Mouse (Mus musculus) Muller cell, postnatal 12 days (primary cell): ENCODE measurements around the gene Dcun1d4.
"Not testable (repeated sequence)": the region's sequence is repeated elsewhere in the genome, so short reads cannot be mapped to it uniquely, and the experiment has no call there.

Experiments
- DNase-seq: peaks from one replicate; pipeline ENCODE4 v3.0.0-alpha.2; 2015; ENCODE audit errors: inconsistent ontology term

Gene Dcun1d4

GRCm38 (mm10) chr5:73480700-73481099, at the start of gene Dcun1d4:
Gene Dcun1d4 (plus strand): TSS chr5:73481000.
- DNase-seq, result no peak

GRCm38 (mm10) chr5:73431581-73431980, 49.2 kb upstream of the Dcun1d4 start:
- peak; percentile 42 for DNase-seq

GRCm38 (mm10) chr5:73432805-73433204, 48.0 kb upstream of the Dcun1d4 start:
- no peak for DNase-seq

GRCm38 (mm10) chr5:73434764-73435163, 46.0 kb upstream of the Dcun1d4 start:
- no peak for DNase-seq

- DNase-seq, result no peak
Measured at GRCm38 (mm10) chr5:73442176-73442575, 38.6 kb upstream of the Dcun1d4 start.

- DNase-seq, result no peak
Measured at GRCm38 (mm10) chr5:73450276-73450675, 30.5 kb upstream of the Dcun1d4 start.

GRCm38 (mm10) chr5:73454502-73455306, 26.1 kb upstream of the Dcun1d4 start:
- DNase-seq, result no peak

- DNase-seq, result no peak
Measured at GRCm38 (mm10) chr5:73455307-73455687, 25.5 kb upstream of the Dcun1d4 start.

GRCm38 (mm10) chr5:73468462-73469433, 12.1 kb upstream of the Dcun1d4 start:
- no peak for DNase-seq

- DNase-seq, result no peak
Measured at GRCm38 (mm10) chr5:73474412-73475405, 6.1 kb upstream of the Dcun1d4 start.

- no peak for DNase-seq
Measured at GRCm38 (mm10) chr5:73481401-73481800, 601 bp downstream of the Dcun1d4 start.

GRCm38 (mm10) chr5:73482381-73482780, 1.6 kb downstream of the Dcun1d4 start:
- DNase-seq, result not testable (repeated sequence)

GRCm38 (mm10) chr5:73484016-73484615, 3.3 kb downstream of the Dcun1d4 start:
- DNase-seq, result no peak

GRCm38 (mm10) chr5:73486451-73486850, 5.7 kb downstream of the Dcun1d4 start:
- DNase-seq, result no peak

GRCm38 (mm10) chr5:73489915-73490314, 9.1 kb downstream of the Dcun1d4 start:
- DNase-seq, result peak; percentile 35

GRCm38 (mm10) chr5:73490596-73491073, 9.8 kb downstream of the Dcun1d4 start:
- peak; percentile 100 for DNase-seq

GRCm38 (mm10) chr5:73491074-73491836, 10.5 kb downstream of the Dcun1d4 start:
- peak; percentile 68 for DNase-seq

- DNase-seq, result peak; percentile 94
Measured at GRCm38 (mm10) chr5:73491837-73492720, 11.3 kb downstream of the Dcun1d4 start.

GRCm38 (mm10) chr5:73497401-73497800, 16.6 kb downstream of the Dcun1d4 start:
- no peak for DNase-seq
